9 mouse cellular contexts compared by ENCODE assay signal in genomic region chr14:25519656-25520055, GRCm38 (mm10).
A peak's percentile ranks its signal among the peaks of the same experiment; 100 is the strongest.
DNase-seq lines count a peak whose midpoint lies in the region; ATAC-seq and TF ChIP-seq lines count a peak whose summit lies in the region.
"Had no signal": no experiment of that assay in that cellular context is flagged by ENCODE, and none has a peak within 500 bp of the region (broad histone marks: within the 10 kb centered on the region; RNA-seq: fewer than 3 reads in every experiment).

No protein-coding gene starts in this region.

- ATAC-seq in heart, embryonic 14.5 days (ENCODE audit: insufficient number of reproducible peaks, insufficient read depth, low FRiP score, low read depth) = no peak; the same call in 1 of the 2 replicates
- ATAC-seq in liver, postnatal 0 days = no peak
- ATAC-seq in stomach, embryonic 16.5 days (ENCODE audit: insufficient read depth, low FRiP score) = peak; percentile 23; the same call in 1 of the 2 replicates

- H3K9me3 ChIP-seq in heart, embryonic 14.5 days (ENCODE audit: control insufficient read depth, low read length) = no peaks in the 10 kb centered on the region
- H3K9me3 ChIP-seq in liver, postnatal 0 days (ENCODE audit: low read length) = no peaks in the 10 kb centered on the region
- H3K9me3 ChIP-seq in stomach, embryonic 16.5 days (replicated peaks; ENCODE audit: control insufficient read depth, low read length) = no peaks in the 10 kb centered on the region
- H3K9me3 ChIP-seq: neural tube, embryonic 12.5 days had no signal

- peaks cover 78 to 90% of the 10 kb centered on the region in 2 experiments for H3K4me1 ChIP-seq in heart, embryonic 14.5 days (ENCODE audit: control insufficient read depth in 2 of 2, insufficient read depth in 2 of 2, low read length in 2 of 2)
- H3K4me1 ChIP-seq in liver, postnatal 0 days (ENCODE audit: insufficient read depth) = peaks cover 97% of the 10 kb centered on the region
- peaks cover 91% of the 10 kb centered on the region for H3K4me1 ChIP-seq in stomach, embryonic 16.5 days (ENCODE audit: control insufficient read depth, insufficient read depth, low read length)

- no peak for TF ChIP-seq EP300 in liver, postnatal 0 days (IDR thresholded peaks at IDR 0.05; ENCODE audit: low read depth)

- no peaks in the 10 kb centered on the region for H3K27me3 ChIP-seq in heart, embryonic 14.5 days (ENCODE audit: control insufficient read depth, insufficient read depth, low read length)
- no peaks in the 10 kb centered on the region for H3K27me3 ChIP-seq in liver, postnatal 0 days (ENCODE audit: insufficient read depth, low read length)
- no peaks in the 10 kb centered on the region for H3K27me3 ChIP-seq in stomach, embryonic 16.5 days (ENCODE audit: control insufficient read depth, insufficient read depth, low read length)
- H3K27me3 ChIP-seq: neural tube, embryonic 12.5 days had no signal

- no peak overlapping the region; the same call in 1 of the 2 replicates for H3K9ac ChIP-seq in heart, embryonic 14.5 days (ENCODE audit: low read length)
- no peak overlapping the region for H3K9ac ChIP-seq in liver, postnatal 0 days (replicated peaks)
- H3K9ac ChIP-seq in stomach, embryonic 16.5 days (ENCODE audit: low read length) = peak overlapping the region; percentile 2; the same call in 1 of the 2 replicates
- H3K9ac ChIP-seq: neural tube, embryonic 12.5 days had no signal

- H3K27ac ChIP-seq in heart, embryonic 14.5 days (replicated peaks in 1 of 2; ENCODE audit: control insufficient read depth in 1 of 2, insufficient read depth in 1 of 2, low read depth in 2 of 2, low read length in 2 of 2) = peak overlapping the region; percentile 71 to 79
- peak overlapping the region; percentile 18; the same call in 1 of the 2 replicates for H3K27ac ChIP-seq in liver, postnatal 0 days (ENCODE audit: low read depth)
- H3K27ac ChIP-seq in stomach, embryonic 16.5 days (ENCODE audit: low read length) = 0 out of 2 replicates have a peak overlapping the region, but pooled peaks have one; percentile 6
- H3K27ac ChIP-seq: neural tube, embryonic 12.5 days had no signal

- no peak for TF ChIP-seq CTCF in liver, postnatal 0 days (IDR thresholded peaks at IDR 0.05; ENCODE audit: low read depth)

- 45% methylated on average over 4 of the region's 4 CpGs for WGBS in heart, embryonic 14.5 days
- WGBS in liver, postnatal 0 days (ENCODE audit: insufficient replicate concordance) = 40% methylated on average over 4 of the region's 4 CpGs
- WGBS in stomach, embryonic 16.5 days = 47% methylated on average over 4 of the region's 4 CpGs

- H3K4me2 ChIP-seq in heart, embryonic 14.5 days (ENCODE audit: low read length) = 0 out of 2 replicates have a peak overlapping the region, but pooled peaks have one; percentile 8
- no peak overlapping the region for H3K4me2 ChIP-seq in liver, postnatal 0 days (ENCODE audit: low read depth, low read length)
- H3K4me2 ChIP-seq in stomach, embryonic 16.5 days (ENCODE audit: low read depth, low read length) = no peak overlapping the region
- H3K4me2 ChIP-seq: neural tube, embryonic 12.5 days had no signal

- H3K4me3 ChIP-seq in heart, embryonic 14.5 days (ENCODE audit: control insufficient read depth in 1 of 2, insufficient read depth in 1 of 2, low read depth in 1 of 2, low read length in 2 of 2) = no peak overlapping the region
- H3K4me3 ChIP-seq in liver, postnatal 0 days (ENCODE audit: low read depth, low read length) = no peak overlapping the region
- no peak overlapping the region for H3K4me3 ChIP-seq in stomach, embryonic 16.5 days (replicated peaks; ENCODE audit: low read length)
- H3K4me3 ChIP-seq: neural tube, embryonic 12.5 days had no signal

- peaks cover 11% of the 10 kb centered on the region; the same call in 1 of the 2 replicates for H3K36me3 ChIP-seq in heart, embryonic 14.5 days (ENCODE audit: control insufficient read depth, insufficient read depth, low read length)
- H3K36me3 ChIP-seq in liver, postnatal 0 days (replicated peaks; ENCODE audit: insufficient read depth, low read length) = no peaks in the 10 kb centered on the region
- H3K36me3 ChIP-seq in stomach, embryonic 16.5 days (ENCODE audit: control insufficient read depth, insufficient read depth, low read length) = 0 out of 2 replicates have a peak, but pooled peaks cover 3% of the 10 kb centered on the region

- DNase-seq in gastrocnemius, adult 18-20 months (ENCODE audit: low spot score) = peak; percentile 85
- DNase-seq in gastrocnemius, postnatal 4 days (ENCODE audit: low spot score in 2 of 2) = no peak
- DNase-seq in Muller cell, postnatal 12 days (ENCODE audit: inconsistent ontology term) = peak; percentile 96
- peak; percentile 91 for DNase-seq in cerebellum, postnatal 36 days
- no peak for DNase-seq in liver, postnatal 0 days
- DNase-seq in embryo, embryonic 10.5 days (ENCODE audit: low spot score) = no peak

Comparison
In these comparisons a context has a peak if more than half of its experiments do, and no peak if none do; other contexts are left out.
1. DNase-seq: peak in gastrocnemius, adult 18-20 months (single experiment), Muller cell, postnatal 12 days (single experiment) and cerebellum, postnatal 36 days (2 of 2); none in gastrocnemius, postnatal 4 days (0 of 2), liver, postnatal 0 days (single experiment) and embryo, embryonic 10.5 days (single experiment).
2. H3K27ac ChIP-seq: peak in every context shown above with its lines; median percentile 75 in heart, embryonic 14.5 days; 18 in liver, postnatal 0 days; 6 in stomach, embryonic 16.5 days.